Mouse (Mus musculus) T-cell, adult 2 months (primary cell): ENCODE measurements around the gene Cux2.
"Not testable (repeated sequence)": the region's sequence is repeated elsewhere in the genome, so short reads cannot be mapped to it uniquely, and the experiment has no call there.

Experiments
- DNase-seq: peaks from one replicate; pipeline ENCODE4 v3.0.0; 2022; ENCODE audit warnings: low spot score

Gene Cux2

GRCm38 (mm10) chr5:121867963-121868362, 181.9 kb downstream of the Cux2 start:
- DNase-seq, result no peak

- no peak for DNase-seq
Measured at GRCm38 (mm10) chr5:121864330-121864729, 185.6 kb downstream of the Cux2 start.

- no peak for DNase-seq
Measured at GRCm38 (mm10) chr5:121861964-121862363, 187.9 kb downstream of the Cux2 start.

- no peak for DNase-seq
Measured at GRCm38 (mm10) chr5:121858427-121858826, 191.5 kb downstream of the Cux2 start.

- no peak for DNase-seq
Measured at GRCm38 (mm10) chr5:121856740-121857139, 193.2 kb downstream of the Cux2 start.

- no peak for DNase-seq
Measured at GRCm38 (mm10) chr5:121854768-121855167, 195.1 kb downstream of the Cux2 start.

GRCm38 (mm10) chr5:121853368-121854051, 196.4 kb downstream of the Cux2 start:
- no peak for DNase-seq

- DNase-seq, result no peak
Measured at GRCm38 (mm10) chr5:121849478-121850349, 200.2 kb downstream of the Cux2 start.

GRCm38 (mm10) chr5:121848743-121849142, 201.2 kb downstream of the Cux2 start, which contains the start of gene Pheta1:
Gene Pheta1, plus strand, starts transcription at chr5:121848984.
- DNase-seq, result peak; percentile 82

GRCm38 (mm10) chr5:121848035-121848519, 201.8 kb downstream of the Cux2 start:
- peak; percentile 30 for DNase-seq

- DNase-seq, result not testable (repeated sequence)
Measured at GRCm38 (mm10) chr5:121847269-121847668, 202.6 kb downstream of the Cux2 start.

GRCm38 (mm10) chr5:121846322-121846721, 203.6 kb downstream of the Cux2 start:
- no peak for DNase-seq

GRCm38 (mm10) chr5:121845361-121845760, 204.5 kb downstream of the Cux2 start:
- no peak for DNase-seq

- no peak for DNase-seq
Measured at GRCm38 (mm10) chr5:121843138-121843905, 206.6 kb downstream of the Cux2 start.

- DNase-seq, result peak; percentile 81
Measured at GRCm38 (mm10) chr5:121842665-121843118, 207.2 kb downstream of the Cux2 start.

- no peak for DNase-seq
Measured at GRCm38 (mm10) chr5:121841973-121842372, 207.9 kb downstream of the Cux2 start.

- no peak for DNase-seq
Measured at GRCm38 (mm10) chr5:121841516-121841915, 208.4 kb downstream of the Cux2 start.

GRCm38 (mm10) chr5:121839128-121839473, 210.8 kb downstream of the Cux2 start:
- no peak for DNase-seq

- DNase-seq, result peak; percentile 69
Measured at GRCm38 (mm10) chr5:121838341-121839127, 211.4 kb downstream of the Cux2 start.

GRCm38 (mm10) chr5:121837441-121838340, 212.2 kb downstream of the Cux2 start, which contains the start of gene Sh2b3:
Gene Sh2b3, minus strand, starts transcription at chr5:121837646.
- peak; percentile 42 for DNase-seq
